Mouse (Mus musculus) liver, embryonic 15.5 days (tissue): ENCODE measurements around the gene Slc22a18. TPM values are rescaled to one million over a fixed set of nuclear protein-coding genes. Genes with fewer than 3 reads are reported as not detected.

ENCODE experiments used
- ATAC-seq: fragments of 200-750 bp; cut with Nextera tagmentation; 2 replicates; pipeline ENCODE4 v1.8.0; 2017; ENCODE audit warnings: moderate number of reproducible peaks, mild to moderate bottlenecking, moderate library complexity; ENCODE audit not compliant: insufficient read depth
- H3K27ac ChIP-seq: fragments of 300-500 bp; sonication (generic); replicated peaks from 2 replicates; pipeline ENCODE4 v1.5.1; 2015; ENCODE audit warnings: mild to moderate bottlenecking, inconsistent platforms
- H3K27me3 ChIP-seq: fragments of 300-500 bp; sonication (generic); 2 replicates; pipeline ENCODE4 v1.6.1; 2015; ENCODE audit warnings: mild to moderate bottlenecking, inconsistent platforms
- H3K36me3 ChIP-seq: fragments of 300-500 bp; sonication (generic); replicated peaks from 2 replicates; pipeline ENCODE4 v1.6.1; 2015; ENCODE audit warnings: moderate library complexity, mild to moderate bottlenecking, inconsistent platforms
- H3K4me1 ChIP-seq: fragments of 300-500 bp; sonication (generic); replicated peaks from 2 replicates; pipeline ENCODE4 v1.6.1; 2015; ENCODE audit warnings: inconsistent platforms
- H3K4me2 ChIP-seq: fragments of 300-500 bp; sonication (generic); 2 replicates; pipeline ENCODE4 v1.6.1; 2015; ENCODE audit warnings: moderate library complexity, mild to moderate bottlenecking, inconsistent platforms
- H3K4me3 ChIP-seq: fragments of 300-500 bp; sonication (generic); replicated peaks from 2 replicates; pipeline ENCODE4 v1.5.1; 2015; ENCODE audit warnings: mild to moderate bottlenecking, inconsistent platforms
- H3K9ac ChIP-seq: fragments of 300-500 bp; sonication (generic); 2 replicates; pipeline ENCODE4 v1.6.1; 2015; ENCODE audit warnings: moderate library complexity, mild to moderate bottlenecking, inconsistent platforms
- H3K9me3 ChIP-seq: fragments of 300-500 bp; sonication (generic); replicated peaks from 2 replicates; pipeline ENCODE4 v1.6.1; 2016; ENCODE audit warnings: inconsistent platforms
- WGBS: fragments of 180-500 bp; shearing (Covaris S2); methylation state at CpG from one replicate; pipeline ENCODE4 v1.1.7; 2015; ENCODE audit warnings: mixed read lengths; ENCODE audit not compliant: insufficient replicate concordance; 5-methylcytosine and 5-hydroxymethylcytosine counted together
- polyA plus RNA-seq: library from polyadenylated mRNA; unstranded; fragments of >200 nt; fragmentation: Nextera tagmentation; extraction: Ambion mirVana; gene quantifications from 2 replicates; pipeline ENCODE4 v1.2.1, GENCODE M21; 2015

Slc22a18 gene
- polyA plus RNA-seq, 1 experiment from 2014 or later = 12.9 TPM

DNA sequence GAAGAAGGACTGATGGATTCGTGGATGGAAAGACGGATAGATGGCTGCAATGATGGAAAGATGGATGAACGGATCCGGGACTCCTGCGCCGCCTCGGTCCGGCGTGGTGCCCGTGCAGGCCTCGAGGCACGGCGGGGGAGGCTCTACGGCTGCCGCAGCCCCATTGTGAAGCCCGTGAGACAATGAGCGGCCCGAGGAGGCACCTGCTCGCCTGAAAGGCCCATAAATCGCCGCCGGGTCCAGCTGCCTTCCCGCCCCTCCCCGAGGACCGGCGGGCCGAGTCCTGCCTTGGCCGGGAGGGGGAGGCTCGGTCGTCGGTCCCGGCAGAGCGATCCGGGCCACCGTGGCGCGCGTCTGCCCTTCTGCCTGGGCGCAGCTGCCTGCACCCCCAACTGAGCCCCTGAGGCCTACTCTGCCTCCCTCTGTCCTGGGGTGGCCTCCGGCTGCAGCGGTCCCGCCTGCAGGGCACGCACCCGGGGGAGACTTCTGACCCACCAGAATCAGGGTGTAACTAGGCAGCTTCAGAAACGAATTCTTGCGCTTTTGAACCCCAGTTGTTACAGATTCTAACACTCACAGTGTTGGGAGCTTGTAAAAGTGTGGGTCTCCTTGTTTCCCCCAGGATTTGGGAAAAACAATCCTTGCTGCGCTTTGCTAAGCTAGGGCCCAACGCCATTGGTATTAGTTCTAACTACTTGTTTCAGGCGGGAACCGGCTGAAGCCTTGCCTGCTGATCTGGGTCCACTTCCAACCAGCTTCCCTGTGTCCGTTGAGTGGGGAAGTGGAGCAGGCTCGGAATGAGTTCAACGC lies 27.7 kb upstream of the Slc22a18 start:
- Histone ChIP-seq H3K9ac (no peak overlapping the region), H3K4me3 (peak overlapping the region; percentile 20; the same call in 1 of the 2 replicates), H3K27me3 (peaks cover 72% of the 10 kb centered on the region), H3K36me3 (no peaks in the 10 kb centered on the region), H3K4me2 (peak overlapping the region; percentile 50), H3K4me1 (no peaks in the 10 kb centered on the region; the same call in 1 of the 2 replicates), H3K9me3 (no peaks in the 10 kb centered on the region), H3K27ac (no peak overlapping the region)
- WGBS = 7% methylated on average over 53 of the region's 53 CpGs
- ATAC-seq = no peak

DNA sequence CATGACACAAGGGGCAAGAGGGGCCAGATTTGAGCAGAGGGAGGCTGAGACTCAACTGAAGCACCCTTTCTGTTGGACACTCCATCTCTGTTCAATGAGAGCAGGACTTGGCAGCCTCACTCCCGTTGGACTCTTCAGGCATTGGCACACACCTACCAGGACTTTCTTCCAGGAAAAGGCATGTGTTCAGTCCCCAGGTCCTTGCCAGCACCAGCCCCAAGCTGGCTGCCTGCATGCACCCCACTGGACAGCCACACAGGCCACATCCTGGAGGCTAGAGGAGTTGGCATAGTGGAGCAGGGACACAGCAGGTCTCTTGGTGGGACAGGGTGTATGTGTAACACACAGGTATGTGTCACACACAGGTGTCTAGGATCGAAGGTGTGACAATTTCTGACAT lies 26.4 kb upstream of the Slc22a18 start:
- 35% methylated on average over 2 of the region's 2 CpGs for WGBS
- Histone ChIP-seq H3K9ac (no peak overlapping the region), H3K4me1 (no peaks in the 10 kb centered on the region; the same call in 1 of the 2 replicates), H3K4me3 (no peak overlapping the region), H3K9me3 (no peaks in the 10 kb centered on the region), H3K4me2 (no peak overlapping the region), H3K27me3 (peaks cover 59% of the 10 kb centered on the region), H3K36me3 (no peaks in the 10 kb centered on the region), H3K27ac (no peak overlapping the region)
- ATAC-seq = no peak

DNA sequence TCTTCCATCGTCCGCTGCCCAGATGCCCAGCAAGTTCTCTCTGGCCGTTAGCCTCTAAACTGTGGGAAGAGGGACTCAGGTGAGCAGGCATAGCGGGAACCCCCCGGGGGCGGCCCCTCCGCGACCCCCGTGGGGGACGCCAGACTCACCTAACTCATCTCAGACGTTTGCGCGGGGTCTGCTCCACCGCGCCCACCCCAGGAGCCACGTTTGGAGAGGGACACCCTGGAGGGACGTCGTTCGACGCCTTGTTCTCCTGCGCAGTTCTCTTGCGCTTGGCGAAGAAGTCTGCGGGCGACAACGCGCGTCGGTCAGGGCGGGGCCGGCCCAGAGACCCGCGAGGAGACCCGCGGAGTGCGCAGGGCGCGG lies 14.6 kb upstream of the Slc22a18 start:
- Histone ChIP-seq H3K4me3 (peak overlapping the region; percentile 50), H3K27ac (no peak overlapping the region), H3K36me3 (no peaks in the 10 kb centered on the region), H3K4me2 (peak overlapping the region; percentile 68), H3K27me3 (peaks cover 67% of the 10 kb centered on the region), H3K4me1 (peaks cover 30% of the 10 kb centered on the region), H3K9ac (no peak overlapping the region), H3K9me3 (peaks cover 17% of the 10 kb centered on the region; the same call in 1 of the 2 replicates)
- ATAC-seq = no peak
- WGBS = 24% methylated on average over 38 of the region's 38 CpGs

GRCm38 (mm10) chr7:143459332-143460211 lies 14.0 kb upstream of the Slc22a18 start:
- Histone ChIP-seq H3K9ac (peak overlapping the region; percentile 8; the same call in 1 of the 2 replicates), H3K27me3 (peaks cover 73% of the 10 kb centered on the region), H3K36me3 (no peaks in the 10 kb centered on the region), H3K4me1 (peaks cover 36% of the 10 kb centered on the region), H3K27ac (no peak overlapping the region), H3K4me3 (peak overlapping the region; percentile 50), H3K9me3 (peaks cover 17% of the 10 kb centered on the region; the same call in 1 of the 2 replicates), H3K4me2 (peak overlapping the region; percentile 68)
- no peak for ATAC-seq
- 31% methylated on average over 100 of the region's 100 CpGs for WGBS

DNA sequence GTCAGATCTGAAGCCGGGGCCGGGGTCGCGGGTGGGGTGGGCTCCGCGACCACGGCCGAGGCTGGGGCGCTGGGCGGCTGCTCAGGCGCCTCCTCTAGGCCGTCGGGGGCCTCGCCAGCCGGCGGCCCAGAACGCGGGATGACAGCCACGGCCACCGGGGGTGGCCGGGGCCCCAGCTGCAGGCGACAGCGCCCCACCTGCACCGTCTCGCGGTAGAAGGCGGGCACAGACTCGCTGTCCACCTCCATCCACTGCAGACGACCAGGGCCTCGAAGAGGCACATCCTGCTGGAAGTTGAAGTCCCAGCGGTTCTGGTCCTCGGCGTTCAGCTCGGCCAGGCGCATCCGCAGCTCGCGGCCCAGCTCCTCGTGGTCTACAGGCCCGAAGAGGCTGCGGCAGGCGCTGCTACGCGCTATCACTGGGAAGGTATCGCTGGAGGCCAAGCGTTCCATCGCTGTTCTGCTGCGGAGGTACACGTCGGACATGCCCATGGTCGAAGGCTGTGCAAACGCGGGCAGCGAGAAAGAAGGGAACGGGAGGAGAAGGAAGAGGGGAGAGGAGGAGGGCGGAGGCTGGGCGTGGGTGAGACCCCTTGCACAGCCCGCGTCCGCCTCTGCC lies 13.2 kb upstream of the Slc22a18 start:
- Histone ChIP-seq H3K9ac (no peak overlapping the region), H3K27ac (no peak overlapping the region), H3K36me3 (no peaks in the 10 kb centered on the region), H3K4me1 (peaks cover 44% of the 10 kb centered on the region), H3K4me3 (peak overlapping the region; percentile 50), H3K4me2 (peak overlapping the region; percentile 68), H3K9me3 (peaks cover 17% of the 10 kb centered on the region; the same call in 1 of the 2 replicates), H3K27me3 (peaks cover 81% of the 10 kb centered on the region)
- ATAC-seq = peak; percentile 1; the same call in 1 of the 2 replicates
- WGBS = 32% methylated on average over 60 of the region's 60 CpGs

- 32% methylated on average over 45 of the region's 48 CpGs for WGBS
- H3K4me3 ChIP-seq = peak within 1 kb of the TSS; percentile 50
- H3K4me1 ChIP-seq = peaks cover 45% of the 10 kb centered on the region
- ATAC-seq = peak; percentile 86
- H3K9me3 ChIP-seq = peaks cover 17% of the 10 kb centered on the region; the same call in 1 of the 2 replicates
- peak within 1 kb of the TSS; percentile 8; the same call in 1 of the 2 replicates for H3K9ac ChIP-seq
- H3K27ac ChIP-seq = no peak within 1 kb of the TSS
- peak within 1 kb of the TSS; percentile 68 for H3K4me2 ChIP-seq
- no peaks in the 10 kb centered on the region for H3K36me3 ChIP-seq
- peaks cover 86% of the 10 kb centered on the region for H3K27me3 ChIP-seq
These were observed 12.7 kb upstream of the Slc22a18 start, which contains the start of gene Cdkn1c for GRCm38 (mm10) chr7:143460874-143461273. Gene Cdkn1c, minus strand, starts transcription at chr7:143461050.

- WGBS = 36% methylated on average over 15 of the region's 32 CpGs
- H3K27me3 ChIP-seq = peaks cover 91% of the 10 kb centered on the region
These were observed 12.2 kb upstream of the Slc22a18 start for GRCm38 (mm10) chr7:143461294-143461870.

GRCm38 (mm10) chr7:143461920-143462319 lies 11.6 kb upstream of the Slc22a18 start:
- 36% methylated on average over 11 of the region's 11 CpGs for WGBS
- H3K27ac ChIP-seq = no peak overlapping the region
- no peak for ATAC-seq
- no peak overlapping the region for H3K4me3 ChIP-seq
- no peak overlapping the region for H3K4me2 ChIP-seq
- H3K9ac ChIP-seq = no peak overlapping the region
- no peaks in the 10 kb centered on the region for H3K36me3 ChIP-seq
- H3K9me3 ChIP-seq = peaks cover 17% of the 10 kb centered on the region; the same call in 1 of the 2 replicates
- H3K4me1 ChIP-seq = peaks cover 48% of the 10 kb centered on the region
- peaks cover 94% of the 10 kb centered on the region for H3K27me3 ChIP-seq

More at GRCm38 (mm10) chr7:143461294-143461870, 12.2 kb upstream of the Slc22a18 start:
- no peak overlapping the region for H3K27ac ChIP-seq
- ATAC-seq = peak; percentile 17; the same call in 1 of the 2 replicates
- peak overlapping the region; percentile 50 for H3K4me3 ChIP-seq
- H3K4me1 ChIP-seq = peaks cover 48% of the 10 kb centered on the region
- H3K36me3 ChIP-seq = no peaks in the 10 kb centered on the region
- peak overlapping the region; percentile 68 for H3K4me2 ChIP-seq
- H3K9ac ChIP-seq = no peak overlapping the region
- peaks cover 17% of the 10 kb centered on the region; the same call in 1 of the 2 replicates for H3K9me3 ChIP-seq

DNA sequence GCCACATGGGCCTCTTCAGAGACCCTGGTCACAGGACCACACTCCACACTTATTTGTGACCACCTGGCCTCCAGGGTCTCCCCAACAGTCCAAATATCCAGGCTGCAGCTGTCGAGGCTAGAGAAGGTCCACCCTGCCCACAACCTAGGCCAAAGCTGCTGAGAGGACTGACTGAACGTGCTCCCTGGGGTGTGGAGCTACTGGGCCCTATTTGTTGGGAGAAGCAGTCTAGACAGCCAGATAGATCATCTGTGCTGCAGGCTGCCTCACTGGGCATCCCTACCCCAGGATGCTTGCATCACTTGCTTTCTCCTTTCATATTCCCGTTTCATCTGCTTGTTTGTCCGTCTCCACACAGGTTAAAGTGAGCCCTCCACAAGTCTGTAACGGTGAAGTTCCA lies 11.0 kb upstream of the Slc22a18 start:
- Histone ChIP-seq H3K9ac (no peak overlapping the region), H3K27me3 (peaks cover 92% of the 10 kb centered on the region), H3K4me2 (no peak overlapping the region), H3K36me3 (no peaks in the 10 kb centered on the region), H3K27ac (no peak overlapping the region), H3K4me1 (peaks cover 48% of the 10 kb centered on the region), H3K9me3 (peaks cover 17% of the 10 kb centered on the region; the same call in 1 of the 2 replicates), H3K4me3 (no peak overlapping the region)
- WGBS = 64% methylated on average over 5 of the region's 5 CpGs
- ATAC-seq = no peak

DNA sequence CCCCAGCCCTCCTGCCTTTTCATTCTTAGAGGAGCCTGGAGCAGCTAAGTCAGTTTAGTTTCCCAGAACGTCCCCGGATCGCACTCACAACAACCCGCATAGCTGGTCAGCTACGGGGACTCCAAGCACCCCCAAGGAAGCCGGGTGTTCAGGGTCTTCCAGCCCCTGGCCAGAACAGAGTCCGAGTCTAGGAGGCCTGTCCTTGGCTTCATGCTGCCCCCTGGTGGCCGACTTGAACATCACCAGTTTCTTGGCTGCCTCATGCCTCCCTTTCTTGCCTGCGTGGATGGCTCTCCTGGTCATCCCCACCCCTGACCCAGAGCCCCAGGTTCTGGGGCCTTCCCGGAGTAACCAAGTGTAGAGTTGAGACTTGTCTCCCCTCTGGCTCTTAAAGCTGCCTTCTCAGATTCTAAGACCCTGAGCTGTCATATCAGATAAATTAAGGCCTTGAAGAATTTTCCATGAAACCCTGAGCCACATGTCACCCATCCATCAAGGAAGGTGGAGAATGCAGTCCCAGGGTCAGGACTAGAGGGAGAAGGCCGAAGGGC lies 9.6 kb upstream of the Slc22a18 start:
- Histone ChIP-seq H3K27me3 (peaks cover 78% of the 10 kb centered on the region), H3K9ac (peak overlapping the region; percentile 25; the same call in 1 of the 2 replicates), H3K36me3 (no peaks in the 10 kb centered on the region), H3K4me2 (no peak overlapping the region), H3K4me1 (peaks cover 48% of the 10 kb centered on the region), H3K27ac (no peak overlapping the region; the same call in 1 of the 2 replicates), H3K9me3 (peaks cover 17% of the 10 kb centered on the region; the same call in 1 of the 2 replicates), H3K4me3 (no peak overlapping the region)
- WGBS = 22% methylated on average over 11 of the region's 11 CpGs
- ATAC-seq = no peak
